Comparison of ENCODE assay signal across 21 mouse cellular contexts in genomic region chr7:78592948-78593347, GRCm38 (mm10).
DNase-seq lines count a peak whose midpoint lies in the region; ATAC-seq and TF ChIP-seq lines count a peak whose summit lies in the region.
"Had no signal": no experiment of that assay in that cellular context is flagged by ENCODE, and none has a peak within 500 bp of the region (broad histone marks: within the 10 kb centered on the region; RNA-seq: fewer than 3 reads in every experiment).

No protein-coding gene starts in this region.

- H3K9me3 ChIP-seq in midbrain, embryonic 11.5 days (ENCODE audit: control insufficient read depth, low read length): no peaks in the 10 kb centered on the region
- H3K9me3 ChIP-seq in midbrain, embryonic 16.5 days (replicated peaks; ENCODE audit: control insufficient read depth, low read length, poor library complexity, severe bottlenecking): no peaks in the 10 kb centered on the region
- H3K9me3 ChIP-seq in liver, postnatal 0 days (ENCODE audit: low read length): no peaks in the 10 kb centered on the region
- H3K9me3 ChIP-seq in hindbrain, embryonic 13.5 days: no peaks in the 10 kb centered on the region
- H3K9me3 ChIP-seq: G1E had no signal

- H3K27me3 ChIP-seq in midbrain, embryonic 11.5 days (ENCODE audit: control insufficient read depth, insufficient read depth, low read length): no peaks in the 10 kb centered on the region
- H3K27me3 ChIP-seq in midbrain, embryonic 16.5 days (ENCODE audit: control insufficient read depth, insufficient read depth, low read depth, low read length): no peaks in the 10 kb centered on the region
- peaks cover 9% of the 10 kb centered on the region; the same call in 1 of the 2 replicates for H3K27me3 ChIP-seq in liver, postnatal 0 days (ENCODE audit: insufficient read depth, low read length)
- peaks cover 26% of the 10 kb centered on the region; the same call in 1 of the 2 replicates for H3K27me3 ChIP-seq in hindbrain, embryonic 13.5 days
- H3K27me3 ChIP-seq: Patski had no signal

- no peak overlapping the region for H3K27ac ChIP-seq in midbrain, embryonic 11.5 days (ENCODE audit: low read depth, low read length)
- H3K27ac ChIP-seq in midbrain, embryonic 16.5 days (ENCODE audit: low read length): no peak overlapping the region
- peak overlapping the region; percentile 51; the same call in 1 of the 2 replicates for H3K27ac ChIP-seq in brown adipose tissue, adult 24 weeks (replicated peaks; ENCODE audit: low read depth, low read length)
- no peak overlapping the region for H3K27ac ChIP-seq in liver, postnatal 0 days (ENCODE audit: low read depth)
- H3K27ac ChIP-seq in hindbrain, embryonic 13.5 days: no peak overlapping the region

- H3K9ac ChIP-seq in midbrain, embryonic 11.5 days (ENCODE audit: low read length): no peak overlapping the region
- no peak overlapping the region for H3K9ac ChIP-seq in midbrain, embryonic 16.5 days (ENCODE audit: low read depth, low read length)
- no peak overlapping the region for H3K9ac ChIP-seq in liver, postnatal 0 days (replicated peaks)
- H3K9ac ChIP-seq in hindbrain, embryonic 13.5 days: no peak overlapping the region

- TF ChIP-seq CTCF in liver, postnatal 0 days (IDR thresholded peaks at IDR 0.05; ENCODE audit: low read depth): no peak

- no peak overlapping the region for H3K4me2 ChIP-seq in midbrain, embryonic 11.5 days
- no peak overlapping the region for H3K4me2 ChIP-seq in midbrain, embryonic 16.5 days (ENCODE audit: low read length)
- H3K4me2 ChIP-seq in liver, postnatal 0 days (ENCODE audit: low read depth, low read length): no peak overlapping the region
- H3K4me2 ChIP-seq in hindbrain, embryonic 13.5 days: no peak overlapping the region

- H3K4me3 ChIP-seq in midbrain, embryonic 11.5 days (ENCODE audit: low read depth, low read length): no peak overlapping the region
- no peak overlapping the region for H3K4me3 ChIP-seq in midbrain, embryonic 16.5 days (ENCODE audit: low read depth, low read length)
- no peak overlapping the region for H3K4me3 ChIP-seq in brown adipose tissue, adult 24 weeks (ENCODE audit: insufficient read depth, low read depth, low read length)
- no peak overlapping the region for H3K4me3 ChIP-seq in liver, postnatal 0 days (ENCODE audit: low read depth, low read length)
- H3K4me3 ChIP-seq in hindbrain, embryonic 13.5 days: no peak overlapping the region

- H3K4me1 ChIP-seq in midbrain, embryonic 11.5 days (ENCODE audit: control insufficient read depth, insufficient read depth, low read length): peaks cover 7% of the 10 kb centered on the region; the same call in 1 of the 2 replicates
- peaks cover 3% of the 10 kb centered on the region; the same call in 1 of the 2 replicates for H3K4me1 ChIP-seq in midbrain, embryonic 16.5 days (ENCODE audit: control insufficient read depth, insufficient read depth, low read length)
- no peaks in the 10 kb centered on the region; the same call in 1 of the 2 replicates for H3K4me1 ChIP-seq in brown adipose tissue, adult 24 weeks (ENCODE audit: control insufficient read depth, insufficient read depth, insufficient read length, low read length)
- H3K4me1 ChIP-seq in liver, postnatal 0 days (ENCODE audit: insufficient read depth): no peaks in the 10 kb centered on the region
- peaks cover 21% of the 10 kb centered on the region for H3K4me1 ChIP-seq in hindbrain, embryonic 13.5 days (replicated peaks)

- DNase-seq in midbrain, embryonic 11.5 days (ENCODE audit: low spot score, missing footprints): peak; percentile 35
- peak; percentile 68 for DNase-seq in fat pad, adult 2 months (ENCODE audit: extremely low read depth, low read depth, low spot score)
- DNase-seq in gonadal fat pad, adult 2 months (ENCODE audit: low read depth): peak; percentile 63
- no peak for DNase-seq in liver, postnatal 0 days
- DNase-seq in testis, postnatal 10 days (ENCODE audit: low spot score): no peak
- DNase-seq: adrenal gland, adult 2 months; adrenal gland, adult 8-10 months; adrenal gland, postnatal 14 days; adrenal gland, postnatal 25 days; adrenal gland, postnatal 36 days; B cell, adult 2 months; cerebellum, adult 11 months; cerebellum, adult 11-12 months; cerebellum, adult 18-20 months had no signal

- H3K36me3 ChIP-seq in midbrain, embryonic 11.5 days (ENCODE audit: control insufficient read depth, insufficient read depth, low read length): no peaks in the 10 kb centered on the region
- no peaks in the 10 kb centered on the region for H3K36me3 ChIP-seq in midbrain, embryonic 16.5 days (ENCODE audit: control insufficient read depth, insufficient read depth, low read length)
- H3K36me3 ChIP-seq in liver, postnatal 0 days (replicated peaks; ENCODE audit: insufficient read depth, low read length): no peaks in the 10 kb centered on the region
- no peaks in the 10 kb centered on the region for H3K36me3 ChIP-seq in hindbrain, embryonic 13.5 days
- H3K36me3 ChIP-seq: G1E had no signal

- WGBS in midbrain, embryonic 11.5 days: 78% methylated on average over 4 of the region's 4 CpGs
- WGBS in midbrain, embryonic 16.5 days: 83% methylated on average over 4 of the region's 4 CpGs
- WGBS in liver, postnatal 0 days (ENCODE audit: insufficient replicate concordance): 74% methylated on average over 4 of the region's 4 CpGs
- 91% methylated on average over 4 of the region's 4 CpGs for WGBS in hindbrain, embryonic 13.5 days

- TF ChIP-seq EP300 in liver, postnatal 0 days (IDR thresholded peaks at IDR 0.05; ENCODE audit: low read depth): no peak

- ATAC-seq in midbrain, embryonic 11.5 days (ENCODE audit: low FRiP score): no peak
- ATAC-seq in midbrain, embryonic 16.5 days: no peak
- no peak for ATAC-seq in liver, postnatal 0 days
- no peak for ATAC-seq in hindbrain, embryonic 13.5 days (ENCODE audit: low FRiP score)
- ATAC-seq: activated CD4-positive, CD25-positive, alpha-beta regulatory T cell, adult 4 months; CD4-positive, CD25-positive, alpha-beta regulatory T cell, adult 4 months; Patski had no signal

Comparison
In these comparisons a context has a peak if more than half of its experiments do, and no peak if none do; other contexts are left out.
1. DNase-seq: peak in midbrain, embryonic 11.5 days (single experiment), fat pad, adult 2 months (single experiment) and gonadal fat pad, adult 2 months (single experiment); none in liver, postnatal 0 days (single experiment) and testis, postnatal 10 days (single experiment).